Mouse (Mus musculus): ENCODE measurements at regions not wholly inside any gene's neighbourhood (a gene's known extent, or its start where the extent isn't known, plus 50 kb on each side); places are given as distances from the start of the nearest gene placed in this dataset.

GRCm38 (mm10) chr13:48193942-48194341 lies 67.1 kb upstream of the Id4 start:
- no peak overlapping the region for H3K9ac ChIP-seq (replicated peaks)
- no peak overlapping the region for H3K4me3 ChIP-seq (ENCODE audit: insufficient read depth in 1 of 2, low read depth in 2 of 2, low read length in 2 of 2)
- H3K9me3 ChIP-seq (ENCODE audit: control insufficient read depth, low read length) = no peaks in the 10 kb centered on the region
- DNase-seq (ENCODE audit: low read depth in 3 of 3, low spot score in 3 of 3) (no peak), ATAC-seq (ENCODE audit: insufficient read depth) (no peak)
- no peaks in the 10 kb centered on the region for H3K4me1 ChIP-seq (replicated peaks; ENCODE audit: control insufficient read depth in 2 of 2, insufficient read depth in 2 of 2, low read length in 1 of 2)
- H3K4me2 ChIP-seq (ENCODE audit: low read depth) = no peak overlapping the region
- 65% methylated on average over 5 of the region's 5 CpGs for WGBS (ENCODE audit: insufficient replicate concordance)
- H3K27me3 ChIP-seq (ENCODE audit: control insufficient read depth, insufficient read depth, low read length) = no peaks in the 10 kb centered on the region
- TF ChIP-seq EP300 (IDR thresholded peaks at IDR 0.05; ENCODE audit: low read depth) (no peak), CTCF (IDR thresholded peaks at IDR 0.05; ENCODE audit: low read depth) (no peak)
- no peak overlapping the region for H3K27ac ChIP-seq
- H3K36me3 ChIP-seq (replicated peaks; ENCODE audit: control insufficient read depth, insufficient read depth, low read depth) = no peaks in the 10 kb centered on the region

- WGBS (ENCODE audit: insufficient replicate concordance) = 52% methylated on average over 4 of the region's 4 CpGs
- H3K27ac ChIP-seq = no peak overlapping the region
- H3K4me1 ChIP-seq (replicated peaks; ENCODE audit: control insufficient read depth in 2 of 2, insufficient read depth in 2 of 2, low read length in 1 of 2) = no peaks in the 10 kb centered on the region
- H3K27me3 ChIP-seq (ENCODE audit: control insufficient read depth, insufficient read depth, low read length) = no peaks in the 10 kb centered on the region
- no peak overlapping the region for H3K4me3 ChIP-seq (ENCODE audit: insufficient read depth in 1 of 2, low read depth in 2 of 2, low read length in 2 of 2)
- TF ChIP-seq EP300 (IDR thresholded peaks at IDR 0.05; ENCODE audit: low read depth) = no peak
- TF ChIP-seq CTCF (IDR thresholded peaks at IDR 0.05; ENCODE audit: low read depth) = no peak
- no peak overlapping the region for H3K4me2 ChIP-seq (ENCODE audit: low read depth)
- ATAC-seq (ENCODE audit: insufficient read depth) (no peak), DNase-seq (ENCODE audit: low read depth in 3 of 3, low spot score in 3 of 3) (no peak)
- H3K36me3 ChIP-seq (replicated peaks; ENCODE audit: control insufficient read depth, insufficient read depth, low read depth) = no peaks in the 10 kb centered on the region
- no peaks in the 10 kb centered on the region for H3K9me3 ChIP-seq (ENCODE audit: control insufficient read depth, low read length)
- H3K9ac ChIP-seq (replicated peaks) = no peak overlapping the region
Measured at GRCm38 (mm10) chr13:48207824-48208223, 53.2 kb upstream of the Id4 start.
